Mouse (Mus musculus): Measurements from ENCODE around the gene Cdkal1.

Gene Cdkal1

DNA sequence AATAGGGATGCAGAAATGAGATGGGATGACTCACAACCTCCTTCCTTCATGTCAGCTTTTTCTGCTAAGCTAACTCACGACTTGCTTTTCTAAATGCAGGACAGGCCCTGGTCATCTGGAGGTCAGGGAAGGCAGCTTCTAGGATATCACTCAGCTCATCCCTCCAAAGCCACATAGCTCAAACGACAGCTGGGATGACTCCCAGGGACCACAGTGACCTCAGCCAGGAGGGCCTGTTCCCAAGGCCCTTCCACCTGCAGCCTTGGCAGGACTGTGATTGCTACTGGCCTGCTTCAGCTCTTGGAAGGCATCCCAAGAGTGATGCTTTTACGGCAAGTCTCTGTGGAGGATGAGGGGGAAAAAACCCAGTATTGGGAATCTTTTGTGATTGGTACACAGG lies 693.0 kb downstream of the Cdkal1 start:
- in situ Hi-C loops (cut with MboI; ENCODE audit: low pct_unique_long_range_greater_than_20kb in 1 of 2, low sequenced_read_pairs in 2 of 2, unreplicated experiment in 1 of 2), result no loop called here

DNA sequence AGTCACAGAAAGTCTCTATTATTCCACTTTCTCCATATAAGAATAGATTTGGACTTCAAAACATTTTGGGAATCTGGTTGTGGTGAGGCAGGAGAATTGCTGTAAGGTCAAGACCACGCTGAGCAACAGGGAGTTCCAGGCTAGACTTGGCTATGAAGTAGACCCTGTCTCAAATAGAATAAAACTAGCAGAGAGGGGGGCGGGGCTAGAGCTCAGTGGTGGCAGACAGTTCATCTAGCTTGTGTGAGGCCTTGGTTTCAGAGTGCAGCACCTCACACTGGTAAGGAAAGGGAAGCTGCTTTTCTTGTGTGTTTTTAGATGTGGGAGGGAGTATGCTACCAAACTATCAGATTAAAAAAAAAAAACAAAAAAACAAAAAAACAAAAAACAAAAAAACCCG lies 694.0 kb downstream of the Cdkal1 start:
- in situ Hi-C loops (cut with MboI; ENCODE audit: low pct_unique_long_range_greater_than_20kb in 1 of 2, low sequenced_read_pairs in 2 of 2, unreplicated experiment in 1 of 2), result no loop called here

DNA sequence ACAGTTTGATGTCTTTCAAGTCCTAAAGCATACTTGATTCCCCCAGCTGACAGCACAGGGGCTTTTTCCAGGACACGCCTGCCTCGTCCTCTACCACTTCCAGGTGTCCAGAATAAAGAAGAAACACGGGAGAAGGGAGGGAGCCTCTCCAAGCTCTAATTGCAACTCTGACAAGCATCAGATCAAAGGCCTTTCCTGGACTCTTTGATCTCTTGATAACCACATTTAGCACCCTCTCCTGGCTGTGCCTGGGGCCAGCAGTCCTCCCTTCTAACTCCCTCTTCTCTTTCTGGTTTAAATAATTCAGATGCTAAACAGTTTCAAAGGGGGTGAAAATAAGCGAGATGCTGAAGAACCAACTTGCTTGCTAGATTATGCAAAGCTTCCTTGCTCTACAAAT lies 698.8 kb downstream of the Cdkal1 start:
- in situ Hi-C loops (cut with MboI; ENCODE audit: low pct_unique_long_range_greater_than_20kb in 1 of 2, low sequenced_read_pairs in 2 of 2, unreplicated experiment in 1 of 2), result no loop called here

DNA sequence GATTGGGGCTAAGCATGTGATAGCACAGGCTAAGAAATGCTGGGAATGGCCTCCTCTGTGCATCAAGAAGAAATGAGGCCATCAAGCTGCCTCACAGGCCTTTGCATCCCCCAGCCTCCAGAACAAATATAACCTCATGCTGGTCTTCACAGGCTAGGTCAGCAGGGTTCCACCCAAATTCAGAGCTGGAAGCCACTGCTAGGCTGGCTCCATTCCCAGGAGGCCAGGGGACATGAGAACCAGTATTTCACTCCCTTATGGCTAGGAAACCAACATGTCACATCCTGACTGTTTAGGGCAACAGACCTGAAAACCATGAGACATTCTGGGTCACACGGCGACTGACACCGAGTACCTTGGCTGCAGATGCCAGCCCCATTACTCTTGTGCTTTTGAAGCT lies 700.2 kb downstream of the Cdkal1 start:
- in situ Hi-C loops (cut with MboI; ENCODE audit: low pct_unique_long_range_greater_than_20kb in 1 of 2, low sequenced_read_pairs in 2 of 2, unreplicated experiment in 1 of 2), result no loop called here

DNA sequence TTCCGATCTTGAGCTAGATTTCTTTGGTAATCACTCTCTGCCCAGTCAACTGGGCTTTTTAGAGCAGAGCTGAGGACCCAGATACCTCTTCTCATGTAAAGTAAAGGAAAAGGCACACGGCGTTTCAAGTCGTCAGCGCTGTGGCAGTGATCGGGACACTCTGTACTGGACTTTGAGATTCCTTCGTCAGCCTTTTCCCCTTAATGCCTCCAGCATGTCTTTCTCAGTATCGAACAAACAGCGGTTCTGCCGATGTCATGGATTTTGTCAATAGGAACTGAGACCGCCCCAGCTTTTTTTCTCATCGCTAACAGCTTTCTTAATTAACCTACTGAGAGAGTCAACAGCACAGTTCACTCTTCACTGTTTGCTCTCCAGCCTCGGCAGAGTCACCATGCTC lies 705.4 kb downstream of the Cdkal1 start:
- in situ Hi-C loops (cut with MboI; ENCODE audit: low pct_unique_long_range_greater_than_20kb in 1 of 2, low sequenced_read_pairs in 2 of 2, unreplicated experiment in 1 of 2), result no loop called here

DNA sequence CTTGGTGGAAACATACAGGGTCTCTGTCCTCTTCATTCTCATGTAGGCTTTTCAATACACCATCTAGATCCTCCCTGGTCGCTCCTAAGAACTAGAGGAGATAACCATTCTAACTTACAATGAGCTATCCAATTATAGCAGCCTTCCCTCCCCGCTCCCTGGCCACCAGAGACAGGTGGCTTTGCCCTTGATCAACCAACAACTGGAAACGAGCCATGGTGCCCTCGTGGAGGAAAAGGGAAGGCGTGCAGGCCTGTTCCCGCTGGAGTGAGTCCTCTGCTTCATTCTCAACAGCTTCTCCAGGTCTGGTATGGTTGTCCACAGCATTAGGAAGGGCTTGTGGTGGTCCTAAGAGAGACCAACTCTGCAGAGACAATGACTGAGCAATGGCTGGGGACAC lies 706.1 kb downstream of the Cdkal1 start:
- in situ Hi-C loops (cut with MboI; ENCODE audit: low pct_unique_long_range_greater_than_20kb in 1 of 2, low sequenced_read_pairs in 2 of 2, unreplicated experiment in 1 of 2), result no loop called here

DNA sequence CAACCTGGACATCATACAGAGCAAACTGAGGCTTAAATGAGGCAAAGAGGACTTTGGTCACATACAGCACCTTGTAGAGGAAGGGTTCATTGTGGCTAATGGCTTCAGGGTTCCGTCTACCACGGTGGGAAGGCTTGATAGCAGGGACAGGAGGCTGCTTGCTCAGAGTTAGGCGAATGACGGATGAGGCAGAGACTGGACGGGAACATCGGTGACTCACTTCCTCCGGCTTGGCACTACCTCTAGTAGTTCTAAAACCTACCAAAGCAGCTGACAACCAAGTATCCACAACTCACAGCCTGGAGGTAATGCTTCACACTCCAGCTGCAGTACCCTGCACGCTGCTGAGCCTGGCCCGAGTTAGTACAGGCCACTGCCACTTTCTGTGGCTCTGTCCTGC lies 706.9 kb downstream of the Cdkal1 start:
- in situ Hi-C loops (cut with MboI; ENCODE audit: low pct_unique_long_range_greater_than_20kb in 1 of 2, low sequenced_read_pairs in 2 of 2, unreplicated experiment in 1 of 2), result no loop called here
